Mouse (Mus musculus) heart, postnatal 4 days (tissue): Measurements from ENCODE around the gene Tmod1. TPM values are rescaled to one million over a fixed set of nuclear protein-coding genes. Genes with fewer than 3 reads are reported as not detected.
A peak's percentile ranks its signal among the peaks of the same experiment; 100 is the strongest.

Experiments used
- DNase-seq: peaks from one replicate; pipeline ENCODE4 v3.0.0; 2021
- total RNA-seq, 2 experiments: library from RNA; stranded (reverse); gene quantifications; 2 replicates each; pipeline ENCODE4 v1.2.3; 2021

Tmod1 gene
- total RNA-seq, 2 experiments from 2014 or later: 278 to 282 TPM

- DNase-seq: no peak
Observed at GRCm38 (mm10) chr4:46056163-46056562, 17.4 kb downstream of the Tmod1 start.

- no peak for DNase-seq
Observed at GRCm38 (mm10) chr4:46061259-46061962, 22.7 kb downstream of the Tmod1 start.

GRCm38 (mm10) chr4:46063841-46064240, 25.1 kb downstream of the Tmod1 start:
- no peak for DNase-seq

GRCm38 (mm10) chr4:46064263-46064662, 25.5 kb downstream of the Tmod1 start:
- DNase-seq: peak; percentile 65

- DNase-seq: peak; percentile 62
Observed at GRCm38 (mm10) chr4:46064961-46065360, 26.2 kb downstream of the Tmod1 start.

- peak; percentile 56 for DNase-seq
Observed at GRCm38 (mm10) chr4:46065695-46066340, 27.1 kb downstream of the Tmod1 start.

GRCm38 (mm10) chr4:46068060-46068459, 29.3 kb downstream of the Tmod1 start:
- no peak for DNase-seq

- no peak for DNase-seq
Observed at GRCm38 (mm10) chr4:46068573-46068972, 29.8 kb downstream of the Tmod1 start.

- DNase-seq: no peak
Observed at GRCm38 (mm10) chr4:46069851-46070482, 31.2 kb downstream of the Tmod1 start.

GRCm38 (mm10) chr4:46072631-46073030, 33.9 kb downstream of the Tmod1 start:
- no peak for DNase-seq

GRCm38 (mm10) chr4:46073736-46074135, 35.0 kb downstream of the Tmod1 start:
- peak; percentile 83 for DNase-seq

- DNase-seq: no peak
Observed at GRCm38 (mm10) chr4:46075664-46076063, 36.9 kb downstream of the Tmod1 start.

GRCm38 (mm10) chr4:46076892-46077291, 38.2 kb downstream of the Tmod1 start:
- DNase-seq: no peak

GRCm38 (mm10) chr4:46080261-46080660, 41.5 kb downstream of the Tmod1 start:
- no peak for DNase-seq

GRCm38 (mm10) chr4:46082555-46082954, 43.8 kb downstream of the Tmod1 start:
- DNase-seq: no peak

- DNase-seq: no peak
Observed at GRCm38 (mm10) chr4:46084416-46085172, 45.9 kb downstream of the Tmod1 start.

- DNase-seq: no peak
Observed at GRCm38 (mm10) chr4:46085223-46085811, 46.6 kb downstream of the Tmod1 start.

GRCm38 (mm10) chr4:46086718-46087426, 48.1 kb downstream of the Tmod1 start:
- DNase-seq: no peak

- DNase-seq: no peak
Observed at GRCm38 (mm10) chr4:46087427-46087771, 48.7 kb downstream of the Tmod1 start.

- peak; percentile 63 for DNase-seq
Observed at GRCm38 (mm10) chr4:46087852-46088251, 49.1 kb downstream of the Tmod1 start.

GRCm38 (mm10) chr4:46089524-46090125, 50.9 kb downstream of the Tmod1 start:
- no peak for DNase-seq
